Mouse (Mus musculus) testis, adult 2 months (tissue): ENCODE results near the gene Enox1.

Source experiments
- CTCF ChIP-seq: fragments of 200-500 bp; IDR thresholded peaks from 2 replicates; pipeline ENCODE4 v1.5.1; 2012; ENCODE audit warnings: low read depth, mild to moderate bottlenecking, inconsistent platforms, low read length, moderate library complexity; ENCODE audit not compliant: control insufficient read depth, insufficient read depth, insufficient replicate concordance
- POLR2A ChIP-seq: fragments of 200-500 bp; IDR thresholded peaks from 2 replicates; pipeline ENCODE4 v1.6.1; 2012; ENCODE audit warnings: low read depth, mild to moderate bottlenecking, inconsistent platforms, low read length, moderate library complexity; ENCODE audit not compliant: control insufficient read depth

DNA sequence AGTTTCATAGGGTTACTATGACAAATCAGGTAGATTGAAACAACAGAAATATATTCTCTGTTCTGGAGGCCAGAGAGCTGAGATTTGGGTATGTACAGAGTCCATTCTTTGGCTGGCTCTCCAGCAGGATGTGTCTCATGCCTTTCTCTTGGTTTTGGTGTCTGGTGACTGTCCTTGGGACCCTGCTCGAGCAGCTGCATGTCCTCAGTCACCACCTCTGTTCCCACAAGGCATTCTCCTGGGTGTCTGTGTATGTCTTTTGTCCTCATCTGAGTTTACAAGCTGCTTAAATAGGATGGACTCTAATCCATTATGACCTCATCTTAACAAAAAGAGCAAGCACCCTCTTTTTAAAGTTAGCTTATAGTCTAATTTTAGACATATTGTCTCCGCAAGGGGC is 410.6 kb downstream of the Enox1 start:
- TF ChIP-seq CTCF (no peak), POLR2A (no peak)
